Mouse (Mus musculus): ENCODE results near the gene Gm45844. TPM values are rescaled to one million over a fixed set of nuclear protein-coding genes. Genes with fewer than 3 reads are reported as not detected.

The Gm45844 gene
- polyA plus RNA-seq, 1 experiment from 2014 or later: 6.0 TPM

Small RNA genes lying within 50 kb of the gene (microRNA-seq; reads per million reads assigned to microRNA genes)
- not detected for gene Mir5620

Other genes starting within 250 kb of the Gm45844 start
- 22.1 and 22.3 TPM in 2 replicates for gene Zfp954, start 156.8 kb downstream of the Gm45844 start, polyA plus RNA-seq (2015; fragmentation: Nextera tagmentation; extraction: Ambion mirVana)
- gene Zfp773, start 141.5 kb downstream of the Gm45844 start, polyA plus RNA-seq (2015; fragmentation: Nextera tagmentation; extraction: Ambion mirVana): 14.7 and 16.1 TPM in 2 replicates
- 2.9 and 3.2 TPM in 2 replicates for gene Zfp418, start 107.0 kb downstream of the Gm45844 start, polyA plus RNA-seq (2015; fragmentation: Nextera tagmentation; extraction: Ambion mirVana)
- 8.7 and 9.2 TPM in 2 replicates for gene Zfp772, start 68.3 kb downstream of the Gm45844 start, polyA plus RNA-seq (2015; fragmentation: Nextera tagmentation; extraction: Ambion mirVana)
- 0.88 and 1.2 TPM in 2 replicates for gene Vmn2r29, start 31.0 kb downstream of the Gm45844 start, polyA plus RNA-seq (2015; fragmentation: Nextera tagmentation; extraction: Ambion mirVana)
- 147 and 148 TPM in 2 replicates for gene Clcn4, start 22.6 kb upstream of the Gm45844 start, polyA plus RNA-seq (2015; fragmentation: Nextera tagmentation; extraction: Ambion mirVana)
- 0.06 TPM in 1 of 2 replicates, not detected in the other for gene Vmn2r30, start 59.3 kb upstream of the Gm45844 start, polyA plus RNA-seq (2015; fragmentation: Nextera tagmentation; extraction: Ambion mirVana)
- gene Gm45783, start 96.3 kb upstream of the Gm45844 start, polyA plus RNA-seq (2015; fragmentation: Nextera tagmentation; extraction: Ambion mirVana): not detected in 2 replicates
- gene Vmn2r31, start 121.4 kb upstream of the Gm45844 start, polyA plus RNA-seq (2015; fragmentation: Nextera tagmentation; extraction: Ambion mirVana): not detected in 2 replicates
- gene Vmn2r32, start 201.7 kb upstream of the Gm45844 start, polyA plus RNA-seq (2015; fragmentation: Nextera tagmentation; extraction: Ambion mirVana): not detected in 2 replicates